Mouse (Mus musculus): ENCODE data around the gene Slc22a1. TPM values are rescaled to one million over a fixed set of nuclear protein-coding genes. Genes with fewer than 3 reads are reported as not detected.

Slc22a1 gene
- polyA plus RNA-seq, 1 experiment from 2014 or later, result not detected

DNA sequence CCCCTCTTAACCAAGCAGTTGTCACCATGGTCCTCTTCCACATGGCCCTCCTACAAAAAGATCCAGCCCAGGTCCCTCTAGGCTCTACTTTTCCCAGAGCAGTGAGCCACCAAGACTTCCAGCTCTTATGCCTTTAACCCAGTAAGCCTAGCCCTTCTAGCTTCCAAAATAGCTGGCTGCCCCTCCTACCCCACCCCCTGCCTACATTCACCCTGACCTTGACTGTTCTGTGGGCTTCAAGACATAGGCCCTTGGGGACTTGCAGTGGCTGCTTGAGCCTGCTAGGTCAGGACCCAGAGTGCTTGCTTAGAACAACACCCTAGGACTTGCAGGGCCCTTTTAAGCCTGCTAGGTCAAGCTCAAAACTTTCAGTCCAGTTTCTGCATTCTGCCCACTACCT lies 68.4 kb downstream of the Slc22a1 start:
- no peak for ATAC-seq (ENCODE audit: insufficient number of reproducible peaks, low FRiP score, low TSS enrichment, low read depth)
- H3K27me3 ChIP-seq (ENCODE audit: control insufficient read depth, insufficient read depth, low read length), result no peaks in the 10 kb centered on the region

DNA sequence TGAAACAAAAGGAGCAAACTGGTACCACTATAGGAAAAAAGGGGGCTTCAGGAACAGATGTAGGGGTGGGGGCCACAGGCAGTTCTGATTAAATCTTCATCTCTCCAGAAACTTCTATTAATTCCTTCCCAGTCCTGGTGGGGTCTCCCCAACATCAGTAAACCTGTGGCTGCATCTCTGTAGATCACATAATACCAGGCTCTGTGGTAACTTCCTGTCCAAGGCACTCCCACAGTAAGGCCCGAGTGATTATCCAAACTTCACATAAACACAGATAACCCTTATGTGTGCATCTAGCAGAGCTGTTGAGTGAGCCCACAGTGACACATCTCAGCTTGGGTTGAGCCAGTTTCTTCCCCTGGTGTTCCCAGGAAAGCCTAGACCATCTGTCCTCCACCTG lies 69.0 kb downstream of the Slc22a1 start:
- no peaks in the 10 kb centered on the region for H3K9me3 ChIP-seq (ENCODE audit: control insufficient read depth, low read length)
- 71% methylated on average over 1 of the region's 1 CpGs for WGBS

More for the DNA sequence above, 68.4 kb downstream of the Slc22a1 start:
- H3K4me2 ChIP-seq (ENCODE audit: low read depth, severe bottlenecking), result no peak overlapping the region
- no peaks in the 10 kb centered on the region for H3K36me3 ChIP-seq (ENCODE audit: control insufficient read depth, insufficient read depth, low read length)
- DNase-seq (ENCODE audit: low spot score), result no peak
- H3K4me1 ChIP-seq (ENCODE audit: control insufficient read depth, insufficient read depth, low read length), result no peaks in the 10 kb centered on the region
- no peak overlapping the region for H3K4me3 ChIP-seq (ENCODE audit: low read depth, low read length)
- H3K9ac ChIP-seq (ENCODE audit: low read length), result no peak overlapping the region
- no peak overlapping the region for H3K27ac ChIP-seq (replicated peaks; ENCODE audit: low read depth, low read length)
- H3K9me3 ChIP-seq (ENCODE audit: control insufficient read depth, low read length), result no peaks in the 10 kb centered on the region

More for the DNA sequence above, 69.0 kb downstream of the Slc22a1 start:
- H3K27ac ChIP-seq (replicated peaks; ENCODE audit: low read depth, low read length), result no peak overlapping the region
- ATAC-seq (ENCODE audit: insufficient number of reproducible peaks, low FRiP score, low TSS enrichment, low read depth) (no peak), DNase-seq (ENCODE audit: low spot score) (no peak)
- H3K9ac ChIP-seq (ENCODE audit: low read length), result no peak overlapping the region
- no peak overlapping the region for H3K4me2 ChIP-seq (ENCODE audit: low read depth, severe bottlenecking)
- no peaks in the 10 kb centered on the region for H3K4me1 ChIP-seq (ENCODE audit: control insufficient read depth, insufficient read depth, low read length)
- H3K36me3 ChIP-seq (ENCODE audit: control insufficient read depth, insufficient read depth, low read length), result no peaks in the 10 kb centered on the region
- no peak overlapping the region for H3K4me3 ChIP-seq (ENCODE audit: low read depth, low read length)
- no peaks in the 10 kb centered on the region for H3K27me3 ChIP-seq (ENCODE audit: control insufficient read depth, insufficient read depth, low read length)

Other genes with a start within 250 kb of the Slc22a1 start
- gene Slc22a3, start 168.1 kb downstream of the Slc22a1 start, polyA plus RNA-seq (2014; fragmentation: Nextera tagmentation; extraction: Ambion mirVana), result 0.11 and 0.17 TPM in 2 replicates
- not detected in 2 replicates for gene Slc22a2, start 91.7 kb downstream of the Slc22a1 start, polyA plus RNA-seq (2014; fragmentation: Nextera tagmentation; extraction: Ambion mirVana)
- 28.0 and 31.5 TPM in 2 replicates for gene Igf2r, start 93.8 kb upstream of the Slc22a1 start, polyA plus RNA-seq (2014; fragmentation: Nextera tagmentation; extraction: Ambion mirVana)
- gene Mas1, start 192.3 kb upstream of the Slc22a1 start, polyA plus RNA-seq (2014; fragmentation: Nextera tagmentation; extraction: Ambion mirVana), result 0.50 and 0.81 TPM in 2 replicates
- gene Mrgprh, start 200.2 kb upstream of the Slc22a1 start, polyA plus RNA-seq (2014; fragmentation: Nextera tagmentation; extraction: Ambion mirVana), result not detected in 2 replicates
- 1.7 and 2.3 TPM in 2 replicates for gene Pnldc1, start 234.4 kb upstream of the Slc22a1 start, polyA plus RNA-seq (2014; fragmentation: Nextera tagmentation; extraction: Ambion mirVana)
- 578 and 600 TPM in 2 replicates for gene Tcp1, start 239.9 kb upstream of the Slc22a1 start, polyA plus RNA-seq (2014; fragmentation: Nextera tagmentation; extraction: Ambion mirVana)
- 195 and 199 TPM in 2 replicates for gene Mrpl18, start 240.5 kb upstream of the Slc22a1 start, polyA plus RNA-seq (2014; fragmentation: Nextera tagmentation; extraction: Ambion mirVana)

All from limb, embryonic 11.5 days (tissue).